In genomic region chr10:40750293-40751047, GRCm38 (mm10) we compare ENCODE assay signal across 13 mouse cellular contexts.
A peak's percentile ranks its signal among the peaks of the same experiment; 100 is the strongest.
DNase-seq lines count a peak whose midpoint lies in the region; ATAC-seq lines count a peak whose summit lies in the region.
"Had no signal": no experiment of that assay in that cellular context is flagged by ENCODE, and none has a peak within 500 bp of the region (broad histone marks: within the 10 kb centered on the region; RNA-seq: fewer than 3 reads in every experiment).

No protein-coding gene starts in this region.

- peaks cover 7% of the 10 kb centered on the region; the same call in 1 of the 2 replicates for H3K4me1 ChIP-seq in midbrain, embryonic 14.5 days (ENCODE audit: control insufficient read depth, insufficient read depth, low read length)
- peaks cover 11% of the 10 kb centered on the region for H3K4me1 ChIP-seq in midbrain, embryonic 15.5 days
- H3K4me1 ChIP-seq in limb, embryonic 10.5 days = peaks cover 34% of the 10 kb centered on the region
- H3K4me1 ChIP-seq in stomach, embryonic 16.5 days (ENCODE audit: control insufficient read depth, insufficient read depth, low read length) = no peaks in the 10 kb centered on the region

- no peak overlapping the region for H3K4me3 ChIP-seq in midbrain, embryonic 14.5 days (replicated peaks; ENCODE audit: low read depth, low read length)
- no peak overlapping the region for H3K4me3 ChIP-seq in midbrain, embryonic 15.5 days
- peak overlapping the region; percentile 26; the same call in 1 of the 2 replicates for H3K4me3 ChIP-seq in limb, embryonic 10.5 days
- H3K4me3 ChIP-seq in stomach, embryonic 16.5 days (replicated peaks; ENCODE audit: low read length) = no peak overlapping the region; the same call in 1 of the 2 replicates
- H3K4me3 ChIP-seq: midbrain, embryonic 13.5 days had no signal

- no peak overlapping the region for H3K4me2 ChIP-seq in midbrain, embryonic 14.5 days (ENCODE audit: low read length)
- no peak overlapping the region for H3K4me2 ChIP-seq in midbrain, embryonic 15.5 days
- H3K4me2 ChIP-seq in stomach, embryonic 16.5 days (ENCODE audit: low read depth, low read length) = peak overlapping the region; percentile 20; the same call in 1 of the 2 replicates
- H3K4me2 ChIP-seq: liver, embryonic 11.5 days; midbrain, embryonic 13.5 days had no signal

- no peak for DNase-seq in frontal cortex, adult 2 months (ENCODE audit: extremely low spot score in 1 of 2, low spot score in 1 of 2)
- DNase-seq in midbrain, embryonic 14.5 days = no peak
- peak; percentile 35 for DNase-seq in limb, embryonic 10.5 days (ENCODE audit: low spot score)
- DNase-seq in ovary, adult 18-20 months (ENCODE audit: low spot score) = no peak
- no peak for DNase-seq in thymus, adult 18-20 months
- DNase-seq: cerebellum, postnatal 14 days; lung, postnatal 10 days; thymus, postnatal 14 days had no signal

- no peak overlapping the region for H3K9ac ChIP-seq in midbrain, embryonic 14.5 days (replicated peaks; ENCODE audit: low read length)
- no peak overlapping the region for H3K9ac ChIP-seq in midbrain, embryonic 15.5 days
- no peak overlapping the region for H3K9ac ChIP-seq in stomach, embryonic 16.5 days (ENCODE audit: low read length)
- H3K9ac ChIP-seq: midbrain, embryonic 13.5 days had no signal

- ATAC-seq in frontal cortex, adult (ENCODE audit: low TSS enrichment) = peak; percentile 76
- ATAC-seq in midbrain, embryonic 14.5 days (ENCODE audit: low FRiP score, low TSS enrichment) = no peak
- no peak for ATAC-seq in midbrain, embryonic 15.5 days (replicated peaks)
- ATAC-seq in stomach, embryonic 16.5 days (ENCODE audit: insufficient read depth, low FRiP score) = peak; percentile 50; the same call in 1 of the 2 replicates
- ATAC-seq: midbrain, embryonic 13.5 days had no signal

- no peaks in the 10 kb centered on the region for H3K27me3 ChIP-seq in midbrain, embryonic 14.5 days (ENCODE audit: control insufficient read depth, insufficient read depth, low read length)
- H3K27me3 ChIP-seq in midbrain, embryonic 15.5 days (replicated peaks) = no peaks in the 10 kb centered on the region
- H3K27me3 ChIP-seq in limb, embryonic 10.5 days (ENCODE audit: low read depth, poor library complexity, severe bottlenecking) = no peaks in the 10 kb centered on the region
- no peaks in the 10 kb centered on the region for H3K27me3 ChIP-seq in stomach, embryonic 16.5 days (ENCODE audit: control insufficient read depth, insufficient read depth, low read length)
- H3K27me3 ChIP-seq: midbrain, embryonic 13.5 days had no signal

- H3K36me3 ChIP-seq in midbrain, embryonic 14.5 days (ENCODE audit: control insufficient read depth, insufficient read depth, low read length) = no peaks in the 10 kb centered on the region
- H3K36me3 ChIP-seq in midbrain, embryonic 15.5 days (replicated peaks) = no peaks in the 10 kb centered on the region
- H3K36me3 ChIP-seq in limb, embryonic 10.5 days = no peaks in the 10 kb centered on the region
- no peaks in the 10 kb centered on the region for H3K36me3 ChIP-seq in stomach, embryonic 16.5 days (ENCODE audit: control insufficient read depth, insufficient read depth, low read length)
- H3K36me3 ChIP-seq: midbrain, embryonic 13.5 days had no signal

- H3K9me3 ChIP-seq in midbrain, embryonic 14.5 days (ENCODE audit: control insufficient read depth, low read length) = no peaks in the 10 kb centered on the region
- no peaks in the 10 kb centered on the region for H3K9me3 ChIP-seq in midbrain, embryonic 15.5 days
- no peaks in the 10 kb centered on the region for H3K9me3 ChIP-seq in limb, embryonic 10.5 days (replicated peaks)
- H3K9me3 ChIP-seq in stomach, embryonic 16.5 days (replicated peaks; ENCODE audit: control insufficient read depth, low read length) = no peaks in the 10 kb centered on the region
- H3K9me3 ChIP-seq: midbrain, embryonic 13.5 days had no signal

- H3K27ac ChIP-seq in midbrain, embryonic 14.5 days (replicated peaks; ENCODE audit: low read depth, low read length) = peak overlapping the region; percentile 15; the same call in 1 of the 2 replicates
- no peak overlapping the region for H3K27ac ChIP-seq in midbrain, embryonic 15.5 days
- peak overlapping the region; percentile 69 for H3K27ac ChIP-seq in limb, embryonic 10.5 days
- H3K27ac ChIP-seq in stomach, embryonic 16.5 days (ENCODE audit: low read length) = peak overlapping the region; percentile 14; the same call in 1 of the 2 replicates
- H3K27ac ChIP-seq: midbrain, embryonic 13.5 days had no signal

- WGBS in midbrain, embryonic 14.5 days = 80% methylated on average over 10 of the region's 10 CpGs
- WGBS in midbrain, embryonic 15.5 days = 65% methylated on average over 10 of the region's 10 CpGs
- WGBS in limb, embryonic 10.5 days = 31% methylated on average over 10 of the region's 10 CpGs
- WGBS in stomach, embryonic 16.5 days = 19% methylated on average over 10 of the region's 10 CpGs

Comparison
In these comparisons a context has a peak if more than half of its experiments do, and no peak if none do; other contexts are left out.
1. ATAC-seq: peak in frontal cortex, adult (single experiment) and stomach, embryonic 16.5 days (single experiment); none in midbrain, embryonic 14.5 days (single experiment) and midbrain, embryonic 15.5 days (single experiment).